Mouse (Mus musculus): ENCODE data around the gene Fbxw21. TPM values are rescaled to one million over a fixed set of nuclear protein-coding genes. Genes with fewer than 3 reads are reported as not detected.
"Not testable (repeated sequence)": the region's sequence is repeated elsewhere in the genome, so short reads cannot be mapped to it uniquely, and the experiment has no call there.

The Fbxw21 gene
- not detected in 2 replicates for polyA plus RNA-seq (2015; fragmentation: Nextera tagmentation; extraction: Ambion mirVana)

DNA sequence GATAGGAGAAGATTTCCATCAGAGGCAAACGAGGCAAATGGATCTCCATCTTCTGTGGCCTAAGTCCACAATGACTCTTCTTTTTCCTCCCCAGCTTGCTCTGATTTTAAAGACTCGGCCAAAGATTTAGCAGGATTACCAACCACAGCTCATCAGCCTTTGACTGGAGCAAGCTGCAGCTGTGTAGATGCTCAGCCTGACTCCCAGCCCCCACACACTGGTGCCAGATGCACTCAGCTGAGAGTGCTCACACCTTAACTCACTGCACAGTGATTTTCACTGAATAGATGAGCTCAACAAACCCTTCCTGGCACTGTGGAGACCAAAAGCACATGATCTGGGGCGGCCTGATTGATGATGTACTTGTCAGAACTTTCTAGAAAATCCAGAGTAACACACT lies at the start of gene Fbxw21:
Gene Fbxw21, minus strand, starts transcription at position 101 of the 400 bp plus-strand sequence.
- H3K9ac ChIP-seq (replicated peaks): no peak within 1 kb of the TSS
- ATAC-seq: no peak
- no peak within 1 kb of the TSS for H3K4me2 ChIP-seq (replicated peaks)
- H3K9me3 ChIP-seq: no peaks in the 10 kb centered on the region
- H3K4me3 ChIP-seq (replicated peaks): no peak within 1 kb of the TSS
- H3K27ac ChIP-seq: no peak within 1 kb of the TSS
- H3K4me1 ChIP-seq (replicated peaks): no peaks in the 10 kb centered on the region
- no peaks in the 10 kb centered on the region for H3K27me3 ChIP-seq
- 63% methylated on average over 3 of the region's 3 CpGs for WGBS
- H3K36me3 ChIP-seq: no peaks in the 10 kb centered on the region

- not testable (repeated sequence) for H3K4me3 ChIP-seq (replicated peaks); H3K9ac ChIP-seq (replicated peaks); H3K4me1 ChIP-seq (replicated peaks); H3K27ac ChIP-seq; ATAC-seq; H3K9me3 ChIP-seq; H3K27me3 ChIP-seq; H3K4me2 ChIP-seq (replicated peaks); H3K36me3 ChIP-seq
- 63% methylated on average over 1 of the region's 1 CpGs for WGBS
Measured at GRCm38 (mm10) chr9:109201347-109201746, 39.5 kb upstream of the Fbxw21 start.

GRCm38 (mm10) chr9:109200349-109200748 lies 38.5 kb upstream of the Fbxw21 start:
- no peaks in the 10 kb centered on the region for H3K36me3 ChIP-seq
- ATAC-seq: no peak
- H3K4me3 ChIP-seq (replicated peaks): no peak overlapping the region
- no peak overlapping the region for H3K4me2 ChIP-seq (replicated peaks)
- WGBS: 97% methylated on average over 1 of the region's 1 CpGs
- no peaks in the 10 kb centered on the region for H3K9me3 ChIP-seq
- no peaks in the 10 kb centered on the region for H3K27me3 ChIP-seq
- H3K27ac ChIP-seq: no peak overlapping the region
- H3K4me1 ChIP-seq (replicated peaks): no peaks in the 10 kb centered on the region
- no peak overlapping the region for H3K9ac ChIP-seq (replicated peaks)

DNA sequence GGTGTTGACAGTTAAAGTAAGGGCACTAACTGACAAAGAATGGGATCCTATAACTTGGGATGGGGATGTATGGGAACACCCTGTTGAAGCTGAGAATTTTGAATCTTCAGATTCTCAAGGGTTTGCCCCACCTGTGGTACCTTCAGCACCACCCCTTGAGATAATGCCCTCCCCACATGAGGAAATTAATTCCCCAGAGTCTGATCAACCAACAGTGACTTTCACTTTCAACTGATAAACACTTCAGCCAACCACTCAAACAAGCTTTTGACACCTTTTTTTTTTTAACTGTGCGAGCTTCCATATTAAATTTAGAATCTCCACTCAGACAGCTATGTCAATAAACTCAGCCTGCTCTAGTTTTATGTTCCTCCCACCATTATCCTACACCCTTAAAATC lies 37.5 kb upstream of the Fbxw21 start:
- H3K4me1 ChIP-seq (replicated peaks): no peaks in the 10 kb centered on the region
- no peak overlapping the region for H3K27ac ChIP-seq
- no peak overlapping the region for H3K4me2 ChIP-seq (replicated peaks)
- H3K9me3 ChIP-seq: no peaks in the 10 kb centered on the region
- no peaks in the 10 kb centered on the region for H3K27me3 ChIP-seq
- no peak for ATAC-seq
- WGBS: 91% methylated on average over 1 of the region's 1 CpGs
- no peaks in the 10 kb centered on the region for H3K36me3 ChIP-seq
- H3K4me3 ChIP-seq (replicated peaks): no peak overlapping the region
- no peak overlapping the region for H3K9ac ChIP-seq (replicated peaks)

DNA sequence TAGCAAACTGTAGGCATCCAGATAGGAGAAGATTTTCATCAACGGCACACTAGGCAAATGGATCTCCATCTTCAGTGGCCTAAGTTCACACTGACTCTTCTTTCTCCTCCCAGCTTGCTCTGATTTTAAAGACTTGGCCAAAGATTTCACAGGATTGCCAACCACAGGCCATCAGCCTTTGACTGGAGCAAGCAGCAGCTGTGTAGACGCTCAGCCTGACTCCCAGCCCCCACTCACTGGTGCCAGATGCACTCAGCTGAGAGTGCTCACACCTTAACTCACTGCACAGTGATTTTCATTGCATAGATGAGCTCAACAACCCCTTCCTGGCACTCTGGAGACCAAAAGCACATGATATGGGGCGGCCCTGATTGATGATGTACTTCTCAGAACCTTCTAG lies 34.0 kb upstream of the Fbxw21 start, which contains the start of gene Fbxw13:
Gene Fbxw13, minus strand, starts transcription at position 101 of the 400 bp plus-strand sequence.
- H3K4me2 ChIP-seq (replicated peaks); H3K4me1 ChIP-seq (replicated peaks); H3K4me3 ChIP-seq (replicated peaks); H3K9me3 ChIP-seq; ATAC-seq; H3K36me3 ChIP-seq; H3K9ac ChIP-seq (replicated peaks); H3K27me3 ChIP-seq; H3K27ac ChIP-seq: not testable (repeated sequence)
- 76% methylated on average over 3 of the region's 3 CpGs for WGBS

DNA sequence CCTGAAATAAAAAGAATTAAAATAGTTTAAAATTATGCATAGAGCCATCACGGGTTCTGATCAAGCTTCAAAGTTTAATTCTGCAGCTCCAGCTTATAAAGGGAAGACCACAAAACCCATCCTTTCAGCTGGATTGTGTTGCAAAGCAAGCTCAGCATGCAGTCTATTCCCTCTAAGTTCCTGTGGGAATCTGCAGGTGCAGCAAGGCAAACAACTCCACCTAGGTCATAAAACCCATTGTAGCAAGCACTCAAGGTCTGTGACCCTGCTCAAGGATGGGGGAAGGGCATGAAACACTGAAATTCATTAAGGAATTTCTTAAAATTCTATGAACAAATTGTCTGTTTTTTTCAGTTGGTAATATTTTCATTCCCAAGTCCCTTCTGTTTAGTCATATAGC lies 15.4 kb upstream of the Fbxw21 start:
- H3K9ac ChIP-seq (replicated peaks): no peak overlapping the region
- no peaks in the 10 kb centered on the region for H3K4me1 ChIP-seq (replicated peaks)
- 86% methylated on average over 1 of the region's 1 CpGs for WGBS
- H3K9me3 ChIP-seq: 0 out of 2 replicates have a peak, but pooled peaks cover 7% of the 10 kb centered on the region
- no peak for ATAC-seq
- H3K36me3 ChIP-seq: no peaks in the 10 kb centered on the region
- H3K4me3 ChIP-seq (replicated peaks): no peak overlapping the region
- H3K4me2 ChIP-seq (replicated peaks): no peak overlapping the region
- no peak overlapping the region for H3K27ac ChIP-seq
- no peaks in the 10 kb centered on the region for H3K27me3 ChIP-seq

DNA sequence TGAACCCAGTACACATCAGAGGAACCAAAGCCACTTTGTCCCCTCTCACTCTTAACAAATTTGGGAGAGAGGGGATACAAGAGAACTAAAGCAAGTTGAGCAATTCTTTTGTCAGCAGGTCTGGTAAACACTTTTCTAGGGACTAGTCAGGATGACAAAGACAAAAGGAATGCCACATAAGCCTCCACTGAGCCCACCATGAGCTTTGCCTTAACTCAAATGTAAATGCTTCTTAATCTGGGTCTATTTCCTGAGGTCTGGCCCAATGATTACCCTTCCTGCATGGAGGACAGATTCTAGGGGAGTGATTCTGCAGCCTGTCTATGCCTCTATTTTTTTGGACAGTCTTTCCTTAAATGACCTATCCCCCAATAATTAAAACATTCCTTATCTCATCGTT lies 14.5 kb upstream of the Fbxw21 start:
- Histone ChIP-seq H3K27ac (no peak overlapping the region), H3K27me3 (no peaks in the 10 kb centered on the region), H3K4me1 (replicated peaks) (no peaks in the 10 kb centered on the region), H3K9me3 (0 out of 2 replicates have a peak, but pooled peaks cover 7% of the 10 kb centered on the region), H3K4me2 (replicated peaks) (no peak overlapping the region), H3K9ac (replicated peaks) (no peak overlapping the region), H3K36me3 (no peaks in the 10 kb centered on the region), H3K4me3 (replicated peaks) (no peak overlapping the region)
- 82% methylated on average over 1 of the region's 1 CpGs for WGBS
- no peak for ATAC-seq

- Histone ChIP-seq H3K9ac (replicated peaks) (no peak overlapping the region), H3K4me2 (replicated peaks) (no peak overlapping the region), H3K4me3 (replicated peaks) (no peak overlapping the region), H3K9me3 (peaks cover 7% of the 10 kb centered on the region), H3K27me3 (no peaks in the 10 kb centered on the region), H3K27ac (no peak overlapping the region), H3K36me3 (no peaks in the 10 kb centered on the region), H3K4me1 (replicated peaks) (no peaks in the 10 kb centered on the region)
- no peak for ATAC-seq
Measured at GRCm38 (mm10) chr9:109167316-109167715, 5.5 kb upstream of the Fbxw21 start.

DNA sequence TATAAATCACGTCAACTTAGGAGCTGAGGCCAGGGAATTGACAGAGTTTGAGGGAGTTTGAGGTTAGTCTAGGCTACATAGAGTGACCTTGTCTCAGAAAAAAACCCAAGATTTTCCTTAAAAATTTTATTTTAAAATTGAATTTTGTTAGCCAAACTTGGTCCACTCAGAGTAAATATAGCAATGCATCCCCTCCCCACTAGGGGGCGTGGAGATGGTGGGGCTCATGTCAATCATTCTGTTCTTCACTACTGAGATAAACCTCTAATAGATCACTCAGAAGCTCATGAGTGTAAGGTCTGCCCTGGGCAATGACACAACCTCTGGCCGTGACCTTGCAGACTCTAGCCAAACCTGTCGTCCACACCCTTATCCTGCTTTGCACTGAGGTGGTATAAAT lies 21.4 kb downstream of the Fbxw21 start:
- H3K9ac ChIP-seq (replicated peaks); H3K27ac ChIP-seq; H3K4me3 ChIP-seq (replicated peaks); H3K4me1 ChIP-seq (replicated peaks); H3K4me2 ChIP-seq (replicated peaks); H3K27me3 ChIP-seq; H3K36me3 ChIP-seq; H3K9me3 ChIP-seq; ATAC-seq: not testable (repeated sequence)
- 67% methylated on average over 4 of the region's 4 CpGs for WGBS

DNA sequence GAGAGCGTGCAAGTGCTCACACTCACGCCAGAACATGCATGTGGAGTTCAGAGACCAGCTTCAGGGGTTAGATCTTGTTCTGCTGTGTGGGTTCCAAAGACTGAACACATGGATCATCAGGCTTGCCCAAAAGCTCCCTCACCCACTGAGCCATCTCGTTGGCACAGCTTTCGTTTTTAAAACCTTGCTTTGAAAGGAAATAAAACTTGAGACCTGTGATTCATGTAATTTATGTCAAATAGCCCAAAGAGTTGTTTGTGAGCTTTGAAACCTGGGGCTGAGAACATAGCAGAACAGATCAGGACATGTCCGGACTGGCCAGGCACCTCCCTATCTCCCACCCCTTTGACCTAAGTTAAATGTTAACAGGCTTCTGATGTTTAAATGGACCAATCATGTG lies 31.8 kb downstream of the Fbxw21 start:
- H3K4me1 ChIP-seq (replicated peaks): no peaks in the 10 kb centered on the region
- H3K9me3 ChIP-seq: no peaks in the 10 kb centered on the region
- 90% methylated on average over 5 of the region's 5 CpGs for WGBS
- ATAC-seq: no peak
- H3K4me3 ChIP-seq (replicated peaks): no peak overlapping the region
- H3K36me3 ChIP-seq: no peaks in the 10 kb centered on the region
- no peak overlapping the region for H3K9ac ChIP-seq (replicated peaks)
- no peak overlapping the region for H3K4me2 ChIP-seq (replicated peaks)
- H3K27me3 ChIP-seq: no peaks in the 10 kb centered on the region
- no peak overlapping the region for H3K27ac ChIP-seq

GRCm38 (mm10) chr9:109128211-109128610 lies 33.6 kb downstream of the Fbxw21 start:
- Histone ChIP-seq H3K4me3 (replicated peaks) (no peak overlapping the region), H3K36me3 (no peaks in the 10 kb centered on the region), H3K9me3 (no peaks in the 10 kb centered on the region), H3K27me3 (no peaks in the 10 kb centered on the region), H3K4me1 (replicated peaks) (no peaks in the 10 kb centered on the region), H3K9ac (replicated peaks) (no peak overlapping the region), H3K27ac (no peak overlapping the region), H3K4me2 (replicated peaks) (no peak overlapping the region)
- no peak for ATAC-seq
- 65% methylated on average over 3 of the region's 3 CpGs for WGBS

GRCm38 (mm10) chr9:109127076-109127475 lies 34.8 kb downstream of the Fbxw21 start:
- H3K36me3 ChIP-seq: no peaks in the 10 kb centered on the region
- H3K9ac ChIP-seq (replicated peaks): no peak overlapping the region
- H3K9me3 ChIP-seq: no peaks in the 10 kb centered on the region
- H3K27me3 ChIP-seq: no peaks in the 10 kb centered on the region
- no peak overlapping the region for H3K4me3 ChIP-seq (replicated peaks)
- ATAC-seq: no peak
- no peak overlapping the region for H3K4me2 ChIP-seq (replicated peaks)
- H3K4me1 ChIP-seq (replicated peaks): no peaks in the 10 kb centered on the region
- H3K27ac ChIP-seq: no peak overlapping the region
- 81% methylated on average over 4 of the region's 4 CpGs for WGBS

GRCm38 (mm10) chr9:109125481-109125880 lies 36.4 kb downstream of the Fbxw21 start:
- Histone ChIP-seq H3K9ac (replicated peaks) (no peak overlapping the region), H3K27me3 (no peaks in the 10 kb centered on the region), H3K27ac (no peak overlapping the region), H3K36me3 (no peaks in the 10 kb centered on the region), H3K4me1 (replicated peaks) (no peaks in the 10 kb centered on the region), H3K4me2 (replicated peaks) (no peak overlapping the region), H3K4me3 (replicated peaks) (no peak overlapping the region), H3K9me3 (no peaks in the 10 kb centered on the region)
- no peak for ATAC-seq
- 75% methylated on average over 3 of the region's 3 CpGs for WGBS

Data from midbrain, embryonic 13.5 days (tissue).